Mouse (Mus musculus) cerebral cortex, adult 2 months (tissue): ENCODE results near the gene Robo1.

ENCODE experiments used
- WGBS: fragments of 180-500 bp; shearing (Covaris S2); methylation state at CpG from one replicate; pipeline ENCODE4 v1.1.7; 2018; 5-methylcytosine and 5-hydroxymethylcytosine counted together

Robo1 gene

DNA sequence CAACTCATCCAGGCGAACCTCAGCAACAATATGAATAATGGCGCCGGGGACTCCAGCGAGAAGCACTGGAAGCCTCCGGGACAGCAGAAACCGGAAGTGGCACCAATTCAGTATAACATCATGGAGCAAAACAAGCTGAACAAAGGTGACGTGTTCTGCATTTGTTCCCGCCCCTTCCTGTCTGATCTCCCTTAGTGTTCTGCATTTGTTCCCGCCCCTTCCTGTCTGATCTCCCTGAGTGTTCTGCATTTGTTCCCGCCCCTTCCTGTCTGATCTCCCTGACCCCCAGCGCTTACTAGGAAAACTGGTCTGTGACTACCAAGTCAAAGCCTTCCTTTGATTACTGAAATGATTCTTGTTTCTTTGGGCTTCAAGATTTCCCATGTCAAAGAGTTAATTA lies 696.5 kb downstream of the Robo1 start:
- 96% methylated on average over 11 of the region's 11 CpGs for WGBS

GRCm38 (mm10) chr16:73005831-73006230 lies 697.7 kb downstream of the Robo1 start:
- 69% methylated on average over 4 of the region's 4 CpGs for WGBS

GRCm38 (mm10) chr16:73007434-73007833 lies 699.3 kb downstream of the Robo1 start:
- WGBS = 65% methylated on average over 8 of the region's 8 CpGs

DNA sequence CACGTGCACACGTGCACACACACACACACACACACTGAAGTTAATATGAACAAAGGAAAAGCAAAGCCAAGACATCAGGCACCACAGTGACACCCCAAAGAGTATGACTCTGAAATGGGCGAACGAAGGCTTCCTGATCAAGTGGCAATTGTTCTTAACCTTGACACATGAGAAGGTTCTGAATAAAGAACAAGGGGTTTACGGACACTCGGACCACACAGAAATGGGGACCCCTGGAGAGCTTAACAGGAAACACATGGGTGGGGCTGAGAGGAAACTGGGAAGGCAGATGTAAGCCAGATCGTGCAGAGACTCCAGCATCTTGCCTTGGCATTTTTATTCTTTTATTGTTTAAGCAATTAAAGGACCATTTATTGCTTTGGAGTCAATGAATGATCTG lies 703.2 kb downstream of the Robo1 start:
- 74% methylated on average over 7 of the region's 7 CpGs for WGBS

DNA sequence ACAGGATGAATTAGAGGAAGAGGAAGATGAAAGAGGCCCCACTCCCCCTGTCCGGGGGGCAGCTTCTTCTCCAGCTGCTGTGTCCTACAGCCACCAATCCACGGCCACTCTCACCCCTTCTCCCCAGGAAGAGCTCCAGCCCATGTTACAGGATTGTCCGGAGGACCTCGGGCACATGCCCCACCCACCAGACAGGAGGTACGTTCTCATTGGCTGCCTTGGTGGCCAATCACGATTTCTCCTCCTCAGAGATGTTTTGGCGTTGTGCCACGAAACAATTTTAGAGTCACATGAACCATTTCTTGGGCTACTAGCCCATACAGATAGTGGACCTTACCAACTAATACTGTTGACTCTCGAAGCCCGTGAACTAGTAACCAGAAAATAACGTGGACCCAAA lies 704.8 kb downstream of the Robo1 start:
- 96% methylated on average over 11 of the region's 11 CpGs for WGBS

DNA sequence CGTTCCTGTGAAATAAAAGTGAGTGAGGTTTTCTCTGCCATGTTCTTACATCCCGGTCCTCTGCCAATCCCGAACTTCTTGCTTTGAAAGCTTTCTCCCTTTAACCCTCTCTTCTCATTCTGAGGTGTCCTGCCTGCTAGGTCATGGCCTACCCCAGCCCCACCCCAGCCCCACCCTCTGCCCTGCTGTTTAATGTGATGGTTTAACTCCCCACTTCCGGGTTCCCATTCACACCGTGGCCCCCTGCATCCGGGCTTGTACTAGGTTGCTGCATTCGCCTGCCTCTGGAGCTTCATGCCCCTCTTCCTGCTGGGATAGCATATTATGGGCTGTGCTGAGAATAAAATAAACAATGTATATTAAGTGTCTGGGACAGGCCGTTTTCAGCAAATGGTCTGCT lies 706.4 kb downstream of the Robo1 start:
- WGBS = 84% methylated on average over 8 of the region's 8 CpGs

- 55% methylated on average over 4 of the region's 4 CpGs for WGBS
These were observed 707.9 kb downstream of the Robo1 start for GRCm38 (mm10) chr16:73015976-73016375.

- 78% methylated on average over 7 of the region's 7 CpGs for WGBS
These were observed 708.7 kb downstream of the Robo1 start for GRCm38 (mm10) chr16:73016801-73017200.

- WGBS = 83% methylated on average over 13 of the region's 13 CpGs
These were observed 716.2 kb downstream of the Robo1 start for GRCm38 (mm10) chr16:73024326-73024725.

DNA sequence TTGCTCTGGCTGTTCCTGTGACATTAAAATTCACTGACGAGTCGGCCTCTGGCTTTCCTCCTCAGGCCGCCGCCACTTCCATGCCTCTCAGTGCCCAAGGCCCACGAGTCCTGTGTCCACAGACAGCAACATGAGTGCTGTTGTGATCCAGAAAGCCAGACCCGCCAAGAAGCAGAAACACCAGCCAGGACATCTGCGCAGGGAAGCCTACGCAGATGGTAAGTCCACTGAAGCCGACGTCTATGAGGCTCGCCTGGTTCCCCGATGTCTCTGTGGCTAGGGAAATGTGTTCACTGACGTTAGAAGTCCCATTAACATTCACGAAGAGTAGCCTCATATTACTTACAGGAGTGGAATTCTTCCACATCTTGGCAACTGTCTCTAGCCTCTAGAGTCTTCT lies 719.6 kb downstream of the Robo1 start:
- WGBS = 52% methylated on average over 14 of the region's 14 CpGs

DNA sequence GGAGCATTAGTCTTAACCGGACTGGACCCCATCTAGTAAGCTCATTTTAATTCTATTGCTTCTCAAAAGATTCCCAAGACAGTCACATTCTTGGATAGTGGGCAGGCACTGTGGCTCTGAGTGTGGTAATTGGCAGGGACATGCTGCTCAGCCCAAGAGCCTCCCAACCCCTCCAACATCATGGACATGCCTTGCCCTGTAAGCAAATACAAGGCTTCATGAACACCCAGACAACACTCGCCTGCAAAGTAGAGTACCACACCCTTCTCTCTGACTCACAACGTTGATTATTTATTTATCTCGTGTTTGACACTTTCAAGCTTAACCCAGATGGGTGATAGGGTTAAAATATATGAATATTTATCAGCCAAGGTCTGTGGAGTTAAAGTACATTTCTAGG lies 722.9 kb downstream of the Robo1 start:
- WGBS = 82% methylated on average over 4 of the region's 4 CpGs

DNA sequence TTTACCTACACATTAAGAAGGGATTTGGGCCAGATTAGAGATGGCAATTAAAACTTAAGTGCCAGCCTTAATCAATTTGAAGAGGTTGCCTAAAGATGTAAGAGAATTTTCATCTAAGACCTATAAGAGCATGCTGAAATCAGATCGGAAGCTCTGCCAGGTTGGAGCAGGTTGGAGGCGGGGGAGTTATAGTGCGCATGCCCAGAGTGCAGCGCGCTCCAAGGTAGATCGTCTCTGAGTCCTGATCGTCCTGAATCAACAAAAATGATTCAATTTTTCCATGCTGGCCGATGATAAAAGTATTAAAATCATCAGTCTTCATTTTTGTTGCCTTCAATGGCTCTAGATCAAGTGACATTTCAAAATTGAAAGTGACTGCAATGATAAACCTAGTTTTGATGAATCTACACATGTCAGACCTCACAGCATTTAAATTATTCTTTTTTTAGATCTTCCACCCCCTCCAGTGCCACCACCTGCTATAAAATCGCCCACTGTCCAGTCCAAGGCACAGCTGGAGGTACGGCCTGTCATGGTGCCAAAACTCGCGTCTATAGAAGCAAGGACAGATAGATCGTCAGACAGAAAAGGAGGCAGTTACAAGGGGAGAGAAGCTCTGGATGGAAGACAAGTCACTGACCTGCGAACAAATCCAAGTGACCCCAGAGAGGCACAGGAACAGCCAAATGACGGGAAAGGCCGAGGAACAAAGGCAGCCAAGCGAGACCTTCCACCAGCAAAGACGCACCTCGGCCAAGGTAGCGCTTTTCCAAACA lies 727.3 kb downstream of the Robo1 start:
- 80% methylated on average over 20 of the region's 20 CpGs for WGBS

- WGBS = 86% methylated on average over 7 of the region's 7 CpGs
These were observed 730.4 kb downstream of the Robo1 start for GRCm38 (mm10) chr16:73038552-73038951.

GRCm38 (mm10) chr16:73062461-73062860 lies 754.4 kb downstream of the Robo1 start:
- WGBS = 96% methylated on average over 3 of the region's 3 CpGs

DNA sequence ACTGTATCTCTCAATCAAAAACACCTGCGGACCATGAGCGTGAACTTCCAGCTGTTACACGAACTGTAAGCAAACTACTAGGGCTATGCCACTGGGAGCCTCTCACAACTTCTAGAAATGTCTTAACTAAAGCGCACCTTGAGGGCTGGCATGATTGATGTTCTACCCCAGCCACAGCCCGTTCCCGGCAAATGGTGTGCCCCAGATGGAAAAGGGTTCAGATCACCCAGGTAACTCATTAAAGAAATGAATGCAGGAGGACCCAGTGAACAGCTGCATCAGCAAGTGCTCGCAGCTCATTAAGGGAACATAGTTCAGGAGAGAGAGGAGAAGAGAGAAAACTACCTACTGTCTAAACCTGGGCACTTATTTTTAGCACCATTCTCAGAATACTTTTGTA lies 759.7 kb downstream of the Robo1 start:
- WGBS = 92% methylated on average over 7 of the region's 7 CpGs

GRCm38 (mm10) chr16:73072047-73072446 lies 763.9 kb downstream of the Robo1 start:
- WGBS = 97% methylated on average over 3 of the region's 3 CpGs

GRCm38 (mm10) chr16:73072883-73073282 lies 764.8 kb downstream of the Robo1 start:
- 95% methylated on average over 6 of the region's 6 CpGs for WGBS

DNA sequence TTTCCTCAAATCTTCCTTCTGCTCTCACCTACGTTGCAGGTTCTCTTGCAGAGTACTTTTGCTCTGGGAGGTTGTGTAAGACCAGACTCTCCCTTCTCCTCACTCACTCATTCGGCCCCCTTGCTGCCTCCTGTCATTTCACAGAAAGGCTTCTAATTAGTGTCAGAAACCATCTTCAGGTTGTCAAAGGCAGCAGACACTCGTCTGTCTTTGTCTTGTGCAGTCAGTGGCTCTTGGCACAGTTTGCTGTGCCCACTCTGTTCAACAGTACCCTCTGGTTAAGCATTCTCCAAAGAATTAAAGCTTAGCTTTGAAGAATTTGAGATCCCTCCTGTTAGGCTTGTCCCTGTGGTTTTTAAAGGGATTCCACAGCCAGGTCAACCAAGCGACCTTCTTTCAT lies 774.3 kb downstream of the Robo1 start:
- WGBS = 73% methylated on average over 4 of the region's 4 CpGs

DNA sequence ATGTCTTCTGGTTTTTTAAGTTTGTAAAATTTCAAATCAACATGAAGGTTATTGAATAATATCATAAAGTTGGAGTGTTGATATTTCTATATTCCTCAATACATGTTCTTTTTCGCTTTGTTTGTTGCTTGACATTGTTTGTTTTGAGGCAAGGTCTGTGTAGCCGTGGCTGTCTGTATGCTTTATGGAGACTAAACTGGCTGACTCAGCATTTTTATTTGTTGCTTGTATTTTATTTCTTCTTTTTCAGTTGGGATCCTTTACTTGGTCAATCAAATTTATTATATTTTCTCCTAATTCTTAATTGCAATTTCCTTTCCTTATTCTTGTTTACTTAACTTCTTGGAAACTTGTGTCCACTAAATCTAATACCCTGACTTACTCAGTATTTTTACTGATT lies 775.0 kb downstream of the Robo1 start:
- WGBS = 91% methylated on average over 2 of the region's 2 CpGs
